ENCODE assay signal across 28 mouse cellular contexts in genomic region chr1:90287251-90287650, GRCm38 (mm10).
DNase-seq lines count a peak whose midpoint lies in the region; ATAC-seq and TF ChIP-seq lines count a peak whose summit lies in the region.
"Had no signal": no experiment of that assay in that cellular context is flagged by ENCODE, and none has a peak within 500 bp of the region (broad histone marks: within the 10 kb centered on the region; RNA-seq: fewer than 3 reads in every experiment).

No protein-coding gene starts in this region.

- TF ChIP-seq CTCF in testis, adult 2 months (IDR thresholded peaks at IDR 0.05; ENCODE audit: control insufficient read depth, insufficient read depth, insufficient replicate concordance, low read depth, low read length): no peak
- TF ChIP-seq CTCF in liver, embryonic 14.5 days (IDR thresholded peaks at IDR 0.05; ENCODE audit: low read depth): no peak

- no peak for DNase-seq in heart, embryonic 10.5 days (ENCODE audit: low spot score)
- DNase-seq in heart, adult 11 months: no peak
- no peak for DNase-seq in testis, postnatal 14 days (ENCODE audit: low spot score)
- no peak for DNase-seq in liver, embryonic 14.5 days (ENCODE audit: low read depth in 3 of 3, low spot score in 3 of 3)
- DNase-seq in adipocyte (ENCODE audit: low spot score): no peak
- no peak for DNase-seq in right cerebral cortex, postnatal 14 days
- DNase-seq: adrenal gland, postnatal 14 days; cerebellum, adult 11 months; cerebellum, adult 9-10 months; cerebellum, postnatal 36 days; gastrocnemius, postnatal 36 days; heart, adult 2 months; heart, postnatal 10 days; kidney, adult 11 months; kidney, postnatal 14 days; lung, embryonic 14.5 days; lung, postnatal 14 days; midbrain, embryonic 14.5 days; spleen, adult 18-20 months; thymus, postnatal 4 days had no signal

- H3K9ac ChIP-seq in liver, embryonic 14.5 days (replicated peaks): no peak overlapping the region
- H3K9ac ChIP-seq: embryonic facial prominence, embryonic 12.5 days; heart, embryonic 13.5 days; lung, embryonic 14.5 days had no signal

- no peak overlapping the region for H3K4me3 ChIP-seq in heart, embryonic 10.5 days
- peak overlapping the region; percentile 32 for H3K4me3 ChIP-seq in testis, adult 2 months (ENCODE audit: control insufficient read depth, low read depth, low read length)
- H3K4me3 ChIP-seq in liver, embryonic 14.5 days (ENCODE audit: insufficient read depth in 1 of 2, low read depth in 2 of 2, low read length in 2 of 2): no peak overlapping the region
- H3K4me3 ChIP-seq: embryonic facial prominence, embryonic 12.5 days; erythroblast, embryonic 14.5 days; heart, adult 2 months; heart, embryonic 13.5 days; left cerebral cortex, adult 2 months had no signal

- no peaks in the 10 kb centered on the region for H3K27me3 ChIP-seq in heart, embryonic 10.5 days (ENCODE audit: insufficient read depth, poor library complexity, severe bottlenecking)
- H3K27me3 ChIP-seq in testis, adult 2 months (ENCODE audit: control insufficient read depth, insufficient read depth, low read length): no peaks in the 10 kb centered on the region
- no peaks in the 10 kb centered on the region for H3K27me3 ChIP-seq in liver, embryonic 14.5 days (ENCODE audit: control insufficient read depth, insufficient read depth, low read length)
- H3K27me3 ChIP-seq: embryonic facial prominence, embryonic 12.5 days had no signal

- 82% methylated on average over 3 of the region's 3 CpGs for WGBS in heart, embryonic 10.5 days
- 72% methylated on average over 3 of the region's 3 CpGs for whole genome bisulfite sequencing in liver, embryonic 14.5 days (ENCODE audit: insufficient replicate concordance)

- H3K27ac ChIP-seq in heart, embryonic 10.5 days: peak overlapping the region; percentile 80; the same call in 1 of the 2 replicates
- H3K27ac ChIP-seq in testis, adult 2 months (ENCODE audit: control insufficient read depth, insufficient read depth, low read depth, low read length): no peak overlapping the region
- peak overlapping the region; percentile 99 for H3K27ac ChIP-seq in liver, embryonic 14.5 days
- H3K27ac ChIP-seq: embryonic facial prominence, embryonic 12.5 days; heart, adult 2 months; heart, embryonic 13.5 days; left cerebral cortex, adult 2 months had no signal

- H3K4me2 ChIP-seq in liver, embryonic 14.5 days (ENCODE audit: low read depth): no peak overlapping the region
- H3K4me2 ChIP-seq: embryonic facial prominence, embryonic 12.5 days; heart, embryonic 13.5 days; lung, embryonic 14.5 days had no signal

- no peaks in the 10 kb centered on the region for H3K36me3 ChIP-seq in heart, embryonic 10.5 days
- no peaks in the 10 kb centered on the region for H3K36me3 ChIP-seq in testis, adult 2 months (ENCODE audit: control insufficient read depth, insufficient read depth, low read length)
- H3K36me3 ChIP-seq in liver, embryonic 14.5 days (replicated peaks; ENCODE audit: control insufficient read depth, insufficient read depth, low read depth): no peaks in the 10 kb centered on the region
- H3K36me3 ChIP-seq: embryonic facial prominence, embryonic 12.5 days; G1E; heart, embryonic 13.5 days had no signal

- no peak for ATAC-seq in liver, embryonic 14.5 days (ENCODE audit: insufficient read depth)
- ATAC-seq: forebrain, embryonic 14.5 days; hindbrain, embryonic 16.5 days had no signal

- TF ChIP-seq POLR2A in testis, adult 2 months (IDR thresholded peaks at IDR 0.05; ENCODE audit: control insufficient read depth, low read depth, low read length): no peak

- peaks cover 65% of the 10 kb centered on the region for H3K4me1 ChIP-seq in heart, embryonic 10.5 days
- H3K4me1 ChIP-seq in testis, adult 2 months (ENCODE audit: control insufficient read depth, insufficient read depth, low read length): peaks cover 10% of the 10 kb centered on the region
- H3K4me1 ChIP-seq in liver, embryonic 14.5 days (replicated peaks; ENCODE audit: control insufficient read depth in 2 of 2, insufficient read depth in 2 of 2, low read length in 1 of 2): peaks cover 47 to 61% of the 10 kb centered on the region in 2 experiments

- no peak for TF ChIP-seq EP300 in liver, embryonic 14.5 days (IDR thresholded peaks at IDR 0.05; ENCODE audit: low read depth)

- no peaks in the 10 kb centered on the region for H3K9me3 ChIP-seq in heart, embryonic 10.5 days
- no peaks in the 10 kb centered on the region for H3K9me3 ChIP-seq in liver, embryonic 14.5 days (ENCODE audit: control insufficient read depth, low read length)
- H3K9me3 ChIP-seq: embryonic facial prominence, embryonic 12.5 days; heart, embryonic 13.5 days had no signal
